Mouse (Mus musculus) left cerebral cortex, postnatal 25 days (tissue): ENCODE results near the gene Parp12. TPM values are rescaled to one million over a fixed set of nuclear protein-coding genes. Genes with fewer than 3 reads are reported as not detected.

Source experiments
- DNase-seq, 2 experiments: peaks; one replicate each; pipeline ENCODE4 v3.0.0; 2022; ENCODE audit warnings: low spot score in 2 of 2, mixed read lengths in 1 of 2
- intact Hi-C: fragments of 180-260 bp; cut with DNase I; formaldehyde crosslinking; loops from one replicate; pipeline ENCODE4 v1.15.1; 2025
- total RNA-seq, 2 experiments: library from RNA; stranded (reverse); gene quantifications; 2 replicates each; pipeline ENCODE4 v1.2.3; 2021

The Parp12 gene
- total RNA-seq, 2 experiments from 2014 or later, result 3.4 to 3.9 TPM

GRCm38 (mm10) chr6:39059547-39060497, 58.3 kb downstream of the Parp12 start:
- intact Hi-C loops, result loop anchor here (10.0 kb wide), 1 partner anchor 415 kb away; no protein-coding TSS in a partner anchor
- no peak for DNase-seq

DNA sequence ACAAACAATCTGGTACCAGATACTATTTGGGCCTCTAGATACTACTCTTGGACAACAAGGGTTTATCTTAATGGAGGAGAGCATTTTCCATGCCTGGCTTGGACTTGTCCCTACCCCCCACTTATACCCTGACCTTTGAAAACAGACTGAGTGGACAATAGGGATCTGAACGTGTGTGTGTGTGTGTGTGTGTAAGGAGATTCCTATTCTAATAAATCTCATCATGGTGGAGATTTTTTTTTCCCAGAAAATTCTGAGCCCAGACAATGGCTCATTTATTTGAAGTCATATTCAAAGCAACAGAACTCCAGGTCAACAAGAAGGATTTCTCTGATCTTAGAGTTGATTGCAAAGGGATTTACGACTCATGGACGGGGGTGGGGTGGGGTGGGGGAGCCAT, 59.2 kb downstream of the Parp12 start:
- no peak for DNase-seq
- intact Hi-C loops, result no loop called here

DNA sequence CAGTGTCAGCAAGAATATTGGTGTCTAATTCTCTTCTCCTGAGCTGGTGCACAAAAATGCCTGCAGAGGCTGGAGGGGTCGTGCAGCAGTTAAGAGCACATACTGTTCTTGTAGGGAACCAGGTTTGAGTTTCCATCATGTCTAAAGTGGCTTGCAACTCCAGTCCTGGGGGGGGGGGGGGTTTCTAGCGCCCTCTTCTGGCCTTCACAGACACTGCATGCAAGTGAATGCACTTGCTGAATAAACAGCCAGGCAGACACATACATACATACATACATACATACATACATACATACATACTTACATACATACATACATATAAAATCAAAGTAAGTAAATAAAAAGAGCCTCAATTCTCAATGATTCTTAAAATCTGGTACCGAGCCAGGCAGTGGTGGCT, 59.8 kb downstream of the Parp12 start:
- no peak for DNase-seq
- intact Hi-C loops, result no loop called here

GRCm38 (mm10) chr6:39057161-39057560, 61.0 kb downstream of the Parp12 start:
- intact Hi-C loops, result no loop called here
- no peak for DNase-seq

DNA sequence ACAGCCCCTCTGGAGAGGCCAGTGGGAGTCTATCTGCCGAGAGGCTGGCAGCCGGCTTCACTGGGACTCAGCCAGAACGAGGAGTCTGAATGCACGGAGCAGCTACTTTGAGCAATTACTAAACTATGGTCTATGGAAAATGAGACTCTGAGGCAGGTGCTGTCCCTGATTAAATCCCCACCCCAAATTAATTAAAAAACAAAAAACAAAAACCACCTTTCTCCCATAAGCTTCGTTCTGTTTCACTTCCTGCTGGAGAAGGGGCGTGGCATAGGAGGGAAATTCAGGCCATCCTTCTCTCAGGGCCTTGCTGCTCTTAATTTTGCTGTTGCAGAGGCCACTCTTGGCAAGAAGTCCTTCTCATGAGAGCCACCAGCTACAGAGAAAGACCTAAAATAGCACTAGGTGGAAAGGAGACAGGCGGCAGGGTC, 62.3 kb downstream of the Parp12 start:
- DNase-seq, result no peak
- intact Hi-C loops, result no loop called here

GRCm38 (mm10) chr6:39054878-39055508, 63.2 kb downstream of the Parp12 start:
- no peak for DNase-seq
- intact Hi-C loops, result no loop called here

- intact Hi-C loops, result no loop called here
Observed at GRCm38 (mm10) chr6:39054206-39054864, 63.8 kb downstream of the Parp12 start.

DNA sequence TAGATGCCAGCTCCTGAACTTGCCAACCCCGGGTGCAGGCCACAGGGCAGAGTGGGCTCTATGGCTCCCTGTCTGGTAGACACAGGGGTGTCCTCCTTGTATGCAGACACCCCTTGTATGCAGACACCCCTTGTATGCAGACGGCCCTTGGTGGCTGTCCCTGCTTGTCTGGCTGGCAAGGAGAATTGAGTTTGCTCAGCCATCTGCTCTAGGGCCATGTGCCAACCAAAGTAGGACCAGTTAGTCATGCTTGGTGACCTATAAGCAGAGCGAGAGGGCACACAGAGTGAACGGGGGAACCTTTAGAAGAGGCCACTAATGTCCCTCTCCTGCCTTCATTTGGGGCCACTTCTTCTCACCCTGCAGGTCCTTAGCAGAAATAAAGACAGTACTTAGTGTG, 65.5 kb downstream of the Parp12 start:
- peak in 1 of 2 experiments; percentile 38 for DNase-seq
- intact Hi-C loops, result no loop called here

More at GRCm38 (mm10) chr6:39054206-39054864, 63.8 kb downstream of the Parp12 start:
- DNase-seq, result no peak

DNA sequence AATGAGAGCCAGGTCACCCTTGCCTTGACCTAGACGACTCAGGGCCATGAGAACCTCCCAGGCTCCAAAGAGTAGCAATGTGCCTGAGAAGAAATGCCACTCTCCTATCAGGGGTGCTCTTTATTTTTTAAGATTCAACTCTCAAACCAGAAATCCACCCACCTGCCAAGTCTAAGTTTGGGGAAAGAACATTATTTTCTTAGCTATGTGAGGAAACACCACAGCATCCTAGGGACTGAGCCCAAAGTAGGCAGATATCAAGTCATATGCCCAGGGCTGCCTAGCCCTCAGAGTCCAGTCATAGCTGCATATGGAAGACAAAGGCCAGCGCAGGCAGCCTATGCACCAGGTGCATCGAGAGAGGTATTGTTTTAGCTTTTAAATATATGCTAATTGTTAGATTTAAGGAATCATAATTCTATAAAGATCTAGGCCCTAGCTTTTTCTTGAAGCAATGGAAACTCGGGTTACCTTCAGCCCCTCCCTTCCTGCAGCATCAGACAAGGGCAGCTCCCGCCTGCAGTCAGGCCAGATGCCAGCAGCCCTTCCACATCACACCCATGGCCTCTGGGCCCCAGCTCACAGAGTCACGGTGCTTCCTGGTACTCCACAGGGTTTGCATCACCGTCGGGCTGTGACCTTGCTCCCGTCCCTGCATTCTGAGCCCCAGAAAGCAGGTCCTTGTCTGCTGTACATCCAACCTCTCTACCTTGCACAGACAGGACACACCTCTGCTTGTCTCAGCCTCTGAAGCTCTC, 66.2 kb downstream of the Parp12 start:
- DNase-seq, result peak in 1 of 2 experiments; percentile 69
- intact Hi-C loops, result no loop called here

- peak in 1 of 2 experiments; percentile 53 for DNase-seq
- intact Hi-C loops, result no loop called here
Observed at GRCm38 (mm10) chr6:39050836-39051235, 67.3 kb downstream of the Parp12 start.

GRCm38 (mm10) chr6:39049141-39049540, 69.0 kb downstream of the Parp12 start:
- intact Hi-C loops, result no loop called here

DNA sequence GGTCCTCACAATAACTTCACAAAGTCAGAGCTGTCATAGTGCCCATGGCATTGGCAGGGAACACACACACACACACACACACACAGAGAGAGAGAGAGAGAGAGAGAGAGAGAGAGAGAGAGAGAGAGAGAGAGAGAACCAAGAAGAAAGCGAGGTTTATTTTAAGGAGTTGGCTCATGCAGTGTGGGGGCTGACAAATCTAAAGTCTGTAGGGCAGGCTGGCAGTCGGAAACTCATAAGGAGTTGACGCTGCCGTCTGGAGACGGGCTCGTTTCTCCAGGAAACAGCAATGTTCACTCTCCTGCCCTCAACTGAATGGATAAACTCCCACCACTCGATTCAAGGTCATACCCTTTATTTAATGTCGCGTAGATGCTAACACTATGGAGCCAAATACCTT, 77.7 kb downstream of the Parp12 start:
- peak; percentile 28 to 81 for DNase-seq
- intact Hi-C loops, result no loop called here

More at GRCm38 (mm10) chr6:39049141-39049540, 69.0 kb downstream of the Parp12 start:
- no peak for DNase-seq

Other genes starting within 250 kb of the Parp12 start
- 1 to 10 TPM; 3.0 to 3.3 TPM for gene Tbxas1, start 242.9 kb downstream of the Parp12 start, total RNA-seq
- gene Hipk2, start 242.2 kb downstream of the Parp12 start, total RNA-seq, result 10 to 100 TPM; 48.8 to 59.7 TPM
- gene Kdm7a, start 88.4 kb upstream of the Parp12 start, total RNA-seq, result 10 to 100 TPM; 38.7 to 39.9 TPM